27 mouse cellular contexts compared by ENCODE assay signal in genomic region chr2:28341304-28341703, GRCm38 (mm10).
DNase-seq lines count a peak whose midpoint lies in the region; ATAC-seq and TF ChIP-seq lines count a peak whose summit lies in the region.
"Had no signal": no experiment of that assay in that cellular context is flagged by ENCODE, and none has a peak within 500 bp of the region (broad histone marks: within the 10 kb centered on the region; RNA-seq: fewer than 3 reads in every experiment).

No protein-coding gene starts in this region.

- no peaks in the 10 kb centered on the region for H3K9me3 ChIP-seq in lung, postnatal 0 days (ENCODE audit: low read length)
- no peaks in the 10 kb centered on the region for H3K9me3 ChIP-seq in kidney, embryonic 14.5 days (ENCODE audit: control insufficient read depth, low read length)
- no peaks in the 10 kb centered on the region for H3K9me3 ChIP-seq in kidney, postnatal 0 days (replicated peaks; ENCODE audit: low read length)
- no peaks in the 10 kb centered on the region for H3K9me3 ChIP-seq in hindbrain, embryonic 16.5 days (ENCODE audit: control insufficient read depth, low read length)
- H3K9me3 ChIP-seq: embryonic facial prominence, embryonic 13.5 days; forebrain, embryonic 10.5 days; forebrain, embryonic 15.5 days; hindbrain, embryonic 13.5 days; liver, embryonic 12.5 days; neural tube, embryonic 15.5 days had no signal

- no peaks in the 10 kb centered on the region for H3K4me1 ChIP-seq in lung, postnatal 0 days (ENCODE audit: insufficient read depth, low read depth, low read length)
- H3K4me1 ChIP-seq in kidney, embryonic 14.5 days (ENCODE audit: control insufficient read depth, insufficient read depth, low read length), result 0 out of 2 replicates have a peak, but pooled peaks cover 3% of the 10 kb centered on the region
- no peaks in the 10 kb centered on the region for H3K4me1 ChIP-seq in kidney, postnatal 0 days (replicated peaks; ENCODE audit: insufficient read depth, low read length)
- H3K4me1 ChIP-seq in hindbrain, embryonic 16.5 days (ENCODE audit: control insufficient read depth, insufficient read depth, low read depth, low read length), result peaks cover 3% of the 10 kb centered on the region; the same call in 1 of the 2 replicates
- H3K4me1 ChIP-seq: embryonic facial prominence, embryonic 13.5 days; forebrain, embryonic 10.5 days; liver, embryonic 12.5 days had no signal

- no peaks in the 10 kb centered on the region for H3K36me3 ChIP-seq in lung, postnatal 0 days (ENCODE audit: insufficient read depth, low read length)
- H3K36me3 ChIP-seq in kidney, embryonic 14.5 days (ENCODE audit: control insufficient read depth, insufficient read depth, low read length), result no peaks in the 10 kb centered on the region
- no peaks in the 10 kb centered on the region for H3K36me3 ChIP-seq in kidney, postnatal 0 days (ENCODE audit: insufficient read depth, low read length)
- H3K36me3 ChIP-seq in hindbrain, embryonic 16.5 days (ENCODE audit: control insufficient read depth, insufficient read depth, low read length), result no peaks in the 10 kb centered on the region
- H3K36me3 ChIP-seq: embryonic facial prominence, embryonic 13.5 days; forebrain, embryonic 10.5 days; forebrain, embryonic 15.5 days; hindbrain, embryonic 13.5 days; liver, embryonic 12.5 days; neural tube, embryonic 15.5 days had no signal

- TF ChIP-seq CTCF in lung, postnatal 0 days (IDR thresholded peaks at IDR 0.05), result no peak
- no peak for TF ChIP-seq CTCF in kidney, postnatal 0 days (IDR thresholded peaks at IDR 0.05; ENCODE audit: low read depth)

- H3K27ac ChIP-seq in lung, postnatal 0 days (ENCODE audit: low read length), result no peak overlapping the region
- H3K27ac ChIP-seq in kidney, embryonic 14.5 days (ENCODE audit: low read depth, low read length), result peak overlapping the region; percentile 76; the same call in 1 of the 2 replicates
- peak overlapping the region; percentile 34; the same call in 1 of the 2 replicates for H3K27ac ChIP-seq in kidney, postnatal 0 days
- H3K27ac ChIP-seq in hindbrain, embryonic 16.5 days (ENCODE audit: low read depth, low read length), result no peak overlapping the region
- H3K27ac ChIP-seq: embryonic facial prominence, embryonic 13.5 days; forebrain, embryonic 10.5 days; forebrain, embryonic 15.5 days; hindbrain, embryonic 13.5 days; liver, embryonic 12.5 days; neural tube, embryonic 15.5 days had no signal

- WGBS in lung, postnatal 0 days, result 58% methylated on average over 2 of the region's 2 CpGs
- 65% methylated on average over 2 of the region's 2 CpGs for WGBS in kidney, embryonic 14.5 days
- WGBS in kidney, postnatal 0 days, result 88% methylated on average over 2 of the region's 2 CpGs
- WGBS in hindbrain, embryonic 16.5 days, result 92% methylated on average over 2 of the region's 2 CpGs

- H3K27me3 ChIP-seq in lung, postnatal 0 days (replicated peaks; ENCODE audit: insufficient read depth, low read length), result no peaks in the 10 kb centered on the region
- H3K27me3 ChIP-seq in kidney, embryonic 14.5 days (ENCODE audit: control insufficient read depth, insufficient read depth, low read length), result no peaks in the 10 kb centered on the region
- no peaks in the 10 kb centered on the region for H3K27me3 ChIP-seq in kidney, postnatal 0 days (ENCODE audit: insufficient read depth, low read length)
- H3K27me3 ChIP-seq in hindbrain, embryonic 16.5 days (replicated peaks; ENCODE audit: control insufficient read depth, insufficient read depth, low read length), result no peaks in the 10 kb centered on the region
- H3K27me3 ChIP-seq: embryonic facial prominence, embryonic 13.5 days; forebrain, embryonic 15.5 days; hindbrain, embryonic 13.5 days; neural tube, embryonic 15.5 days had no signal

- no peak overlapping the region for H3K4me3 ChIP-seq in lung, postnatal 0 days (ENCODE audit: low read depth, low read length)
- no peak overlapping the region for H3K4me3 ChIP-seq in kidney, embryonic 14.5 days (ENCODE audit: low read length)
- no peak overlapping the region for H3K4me3 ChIP-seq in kidney, postnatal 0 days (replicated peaks; ENCODE audit: low read depth, low read length)
- no peak overlapping the region for H3K4me3 ChIP-seq in hindbrain, embryonic 16.5 days (ENCODE audit: low read length)
- H3K4me3 ChIP-seq: embryonic facial prominence, embryonic 13.5 days; forebrain, embryonic 10.5 days; forebrain, embryonic 15.5 days; hindbrain, embryonic 13.5 days; liver, embryonic 12.5 days; neural tube, embryonic 15.5 days had no signal

- no peak overlapping the region for H3K9ac ChIP-seq in lung, postnatal 0 days (replicated peaks; ENCODE audit: low read depth)
- no peak overlapping the region for H3K9ac ChIP-seq in kidney, embryonic 14.5 days (ENCODE audit: low read depth, low read length)
- no peak overlapping the region for H3K9ac ChIP-seq in kidney, postnatal 0 days (ENCODE audit: low read depth, low read length)
- H3K9ac ChIP-seq in hindbrain, embryonic 16.5 days (ENCODE audit: low read depth, low read length), result no peak overlapping the region
- H3K9ac ChIP-seq: embryonic facial prominence, embryonic 13.5 days; forebrain, embryonic 15.5 days; hindbrain, embryonic 13.5 days; liver, embryonic 12.5 days; liver, postnatal 0 days; neural tube, embryonic 15.5 days had no signal

- peak; percentile 11 for DNase-seq in lung, postnatal 0 days (ENCODE audit: low spot score)
- no peak for DNase-seq in lung, postnatal 36 days
- peak; percentile 94 for DNase-seq in kidney, postnatal 0 days (ENCODE audit: low spot score)
- no peak for DNase-seq in thymus, postnatal 36 days
- DNase-seq: adrenal gland, adult 2 months; adrenal gland, postnatal 36 days; B cell, adult 2 months; cerebellum, adult 18-20 months; cerebellum, postnatal 10 days; gastrocnemius, postnatal 25 days; heart, adult 18-20 months; heart, postnatal 4 days; left cerebral cortex, postnatal 4 days; liver, postnatal 0 days; midbrain, embryonic 14.5 days; right cerebral cortex, adult 18-20 months; thymus, adult 2 months had no signal

- TF ChIP-seq EP300 in lung, postnatal 0 days (IDR thresholded peaks at IDR 0.05), result no peak

- H3K4me2 ChIP-seq in lung, postnatal 0 days (replicated peaks; ENCODE audit: low read depth, low read length), result no peak overlapping the region
- H3K4me2 ChIP-seq in kidney, embryonic 14.5 days (replicated peaks; ENCODE audit: low read depth, low read length), result no peak overlapping the region
- H3K4me2 ChIP-seq in kidney, postnatal 0 days (ENCODE audit: low read length), result no peak overlapping the region
- no peak overlapping the region for H3K4me2 ChIP-seq in hindbrain, embryonic 16.5 days (ENCODE audit: low read length)
- H3K4me2 ChIP-seq: embryonic facial prominence, embryonic 13.5 days; forebrain, embryonic 15.5 days; heart, embryonic 11.5 days; hindbrain, embryonic 13.5 days; liver, embryonic 12.5 days; neural tube, embryonic 15.5 days had no signal

- peak; percentile 21; the same call in 1 of the 2 replicates for ATAC-seq in lung, postnatal 0 days
- ATAC-seq in kidney, embryonic 14.5 days (ENCODE audit: low FRiP score, low TSS enrichment), result peak; percentile 35; the same call in 1 of the 2 replicates
- ATAC-seq in kidney, postnatal 0 days (replicated peaks; ENCODE audit: low FRiP score, low read depth), result no peak
- no peak for ATAC-seq in hindbrain, embryonic 16.5 days
- ATAC-seq: forebrain, embryonic 15.5 days; intestine, postnatal 0 days; liver, embryonic 12.5 days; liver, postnatal 0 days had no signal

Comparison
In these comparisons a context has a peak if more than half of its experiments do, and no peak if none do; other contexts are left out.
1. ATAC-seq: peak in lung, postnatal 0 days (single experiment) and kidney, embryonic 14.5 days (single experiment); none in kidney, postnatal 0 days (single experiment) and hindbrain, embryonic 16.5 days (single experiment).
2. DNase-seq: peak in lung, postnatal 0 days (single experiment) and kidney, postnatal 0 days (single experiment); none in lung, postnatal 36 days (single experiment) and thymus, postnatal 36 days (0 of 2).
3. H3K27ac ChIP-seq: peak in kidney, embryonic 14.5 days (single experiment) and kidney, postnatal 0 days (single experiment); none in lung, postnatal 0 days (single experiment) and hindbrain, embryonic 16.5 days (single experiment).